Mouse (Mus musculus): ENCODE results near the gene Gdf2. TPM values are rescaled to one million over a fixed set of nuclear protein-coding genes. Genes with fewer than 3 reads are reported as not detected.

The Gdf2 gene
- polyA plus RNA-seq, 1 experiment from 2014 or later, result not detected

DNA sequence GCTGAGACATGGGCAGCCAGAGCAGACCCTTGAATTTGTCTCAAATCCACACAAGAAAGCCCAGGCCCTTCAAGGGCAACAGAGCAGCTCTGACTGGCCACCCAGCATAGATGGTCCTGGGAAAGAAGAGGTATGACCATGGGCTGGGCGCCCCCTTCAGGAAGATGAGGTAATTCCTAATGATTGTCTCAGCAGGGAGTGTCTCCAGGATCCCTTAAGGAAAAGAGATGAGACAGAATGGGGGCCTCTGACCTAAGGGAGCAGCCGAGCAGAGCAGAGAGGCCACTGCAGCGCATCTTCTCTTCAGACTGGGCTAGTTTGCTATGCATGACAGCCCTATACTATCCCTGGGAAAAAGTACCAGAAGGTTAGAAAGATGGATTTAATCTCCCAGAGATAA lies 27.1 kb upstream of the Gdf2 start:
- TF ChIP-seq CTCF (IDR thresholded peaks at IDR 0.05; ENCODE audit: low read depth), result peak; percentile 78
- ATAC-seq (replicated peaks; ENCODE audit: low FRiP score, low read depth), result peak; percentile 54
- H3K4me3 ChIP-seq (replicated peaks; ENCODE audit: low read depth, low read length), result no peak overlapping the region

DNA sequence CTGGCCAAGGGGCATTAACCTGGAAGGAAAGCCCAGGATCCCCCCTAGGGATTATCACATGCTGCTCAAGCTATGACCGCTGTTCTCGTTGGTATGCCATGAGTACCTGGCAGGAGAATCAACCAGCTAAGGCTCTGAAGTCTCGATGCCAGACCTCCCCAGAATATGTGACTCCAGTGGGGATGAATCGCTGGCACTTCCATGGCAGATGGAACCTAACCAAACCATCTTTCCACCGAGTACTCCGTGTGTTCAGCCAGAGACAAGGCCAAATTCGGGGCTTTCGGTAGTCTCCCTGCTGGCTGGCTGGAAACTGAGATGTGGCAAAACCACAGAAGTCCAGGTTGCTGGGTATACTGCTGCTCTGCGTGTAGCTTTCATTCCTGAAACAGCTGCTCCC lies 26.6 kb upstream of the Gdf2 start:
- Histone ChIP-seq H3K36me3 (ENCODE audit: insufficient read depth, low read length) (no peaks in the 10 kb centered on the region), H3K4me2 (ENCODE audit: low read length) (no peak overlapping the region), H3K9me3 (replicated peaks; ENCODE audit: low read length) (no peaks in the 10 kb centered on the region), H3K27me3 (ENCODE audit: insufficient read depth, low read length) (peaks cover 8% of the 10 kb centered on the region; the same call in 1 of the 2 replicates), H3K4me3 (replicated peaks; ENCODE audit: low read depth, low read length) (no peak overlapping the region), H3K9ac (ENCODE audit: low read depth, low read length) (no peak overlapping the region), H3K27ac (no peak overlapping the region), H3K4me1 (replicated peaks; ENCODE audit: insufficient read depth, low read length) (no peaks in the 10 kb centered on the region)
- ATAC-seq (replicated peaks; ENCODE audit: low FRiP score, low read depth) (no peak), DNase-seq (ENCODE audit: low spot score) (no peak)
- 89% methylated on average over 9 of the region's 9 CpGs for WGBS
- no peak for TF ChIP-seq CTCF (IDR thresholded peaks at IDR 0.05; ENCODE audit: low read depth)

More for the DNA sequence above, 27.1 kb upstream of the Gdf2 start:
- Histone ChIP-seq H3K36me3 (ENCODE audit: insufficient read depth, low read length) (no peaks in the 10 kb centered on the region), H3K9ac (ENCODE audit: low read depth, low read length) (no peak overlapping the region), H3K27ac (no peak overlapping the region), H3K27me3 (ENCODE audit: insufficient read depth, low read length) (peaks cover 5% of the 10 kb centered on the region; the same call in 1 of the 2 replicates), H3K4me2 (ENCODE audit: low read length) (no peak overlapping the region), H3K9me3 (replicated peaks; ENCODE audit: low read length) (no peaks in the 10 kb centered on the region), H3K4me1 (replicated peaks; ENCODE audit: insufficient read depth, low read length) (no peaks in the 10 kb centered on the region)
- DNase-seq (ENCODE audit: low spot score), result peak; percentile 79
- WGBS, result 14% methylated on average over 3 of the region's 3 CpGs

DNA sequence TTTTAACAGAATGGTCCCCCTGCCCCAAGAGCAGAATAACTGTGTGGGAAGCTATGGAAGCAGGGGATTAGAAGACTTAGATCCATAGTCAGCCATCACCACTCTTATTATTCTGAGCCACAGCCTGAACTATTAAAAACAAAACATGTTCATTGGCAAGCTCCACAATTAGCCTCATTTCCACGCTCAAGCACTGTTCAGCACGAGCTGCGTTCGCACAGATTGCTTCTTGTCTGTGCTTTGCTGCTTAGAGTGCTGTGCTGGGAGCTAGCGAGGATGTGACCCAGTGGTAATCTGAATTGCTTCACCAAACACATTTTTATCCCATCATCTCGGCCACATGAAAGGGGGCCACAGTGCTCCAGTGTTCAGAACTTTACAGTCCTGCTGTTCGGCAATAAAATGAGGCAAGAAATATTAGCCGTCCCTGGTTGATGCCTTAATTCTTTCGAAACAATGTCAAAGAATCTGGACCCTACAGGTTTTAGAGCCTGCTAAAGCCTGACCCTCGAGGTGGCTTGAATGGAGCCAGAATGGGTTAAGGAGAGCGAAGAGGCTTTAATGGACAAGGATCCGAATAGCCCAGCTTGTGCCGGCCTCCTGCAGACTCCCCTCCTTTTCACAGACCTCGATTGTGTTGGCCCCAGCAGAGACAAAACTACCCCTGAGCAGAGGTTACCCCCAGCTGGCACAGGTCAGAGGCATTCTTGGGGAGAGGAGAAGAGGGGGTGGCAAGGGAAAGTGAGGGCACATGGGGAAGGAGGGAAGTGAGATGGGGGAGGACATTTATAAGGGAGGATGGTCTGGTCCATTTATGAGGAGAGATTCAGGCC lies 19.9 kb upstream of the Gdf2 start:
- Histone ChIP-seq H3K4me1 (replicated peaks; ENCODE audit: insufficient read depth, low read length) (0 out of 2 replicates have a peak, but pooled peaks cover 3% of the 10 kb centered on the region), H3K4me2 (ENCODE audit: low read length) (no peak overlapping the region), H3K4me3 (replicated peaks; ENCODE audit: low read depth, low read length) (no peak overlapping the region), H3K27ac (no peak overlapping the region), H3K9ac (ENCODE audit: low read depth, low read length) (no peak overlapping the region), H3K9me3 (replicated peaks; ENCODE audit: low read length) (no peaks in the 10 kb centered on the region), H3K36me3 (ENCODE audit: insufficient read depth, low read length) (no peaks in the 10 kb centered on the region), H3K27me3 (ENCODE audit: insufficient read depth, low read length) (peaks cover 31% of the 10 kb centered on the region)
- TF ChIP-seq CTCF (IDR thresholded peaks at IDR 0.05; ENCODE audit: low read depth), result no peak
- ATAC-seq (replicated peaks; ENCODE audit: low FRiP score, low read depth), result no peak
- 37% methylated on average over 14 of the region's 14 CpGs for WGBS
- DNase-seq (ENCODE audit: low spot score), result no peak

DNA sequence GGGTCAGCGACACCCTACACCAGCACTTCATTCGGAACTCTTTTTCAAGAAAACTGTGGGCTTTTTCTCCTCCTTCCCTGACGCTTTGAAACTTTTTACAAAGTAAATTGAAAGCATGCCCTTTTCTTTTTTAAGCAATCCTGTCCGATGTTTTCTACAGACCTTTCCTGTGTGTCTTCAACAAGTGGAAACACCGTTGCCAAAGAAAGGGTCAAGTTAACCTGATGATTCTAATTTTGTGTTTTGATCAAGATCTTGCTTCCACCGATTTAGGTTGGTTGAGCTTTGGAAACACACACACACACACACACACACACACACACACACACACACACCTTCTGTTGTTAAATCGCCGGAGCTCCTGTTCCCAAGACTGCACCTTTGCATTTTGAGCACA lies 18.1 kb upstream of the Gdf2 start:
- Histone ChIP-seq H3K4me2 (ENCODE audit: low read length) (peak overlapping the region; percentile 96), H3K4me3 (replicated peaks; ENCODE audit: low read depth, low read length) (peak overlapping the region; percentile 51), H3K27me3 (ENCODE audit: insufficient read depth, low read length) (peaks cover 31% of the 10 kb centered on the region), H3K9ac (ENCODE audit: low read depth, low read length) (0 out of 2 replicates have a peak overlapping the region, but pooled peaks have one; percentile 37), H3K36me3 (ENCODE audit: insufficient read depth, low read length) (no peaks in the 10 kb centered on the region), H3K27ac (no peak overlapping the region), H3K4me1 (replicated peaks; ENCODE audit: insufficient read depth, low read length) (0 out of 2 replicates have a peak, but pooled peaks cover 3% of the 10 kb centered on the region), H3K9me3 (replicated peaks; ENCODE audit: low read length) (no peaks in the 10 kb centered on the region)
- ATAC-seq (replicated peaks; ENCODE audit: low FRiP score, low read depth) (no peak), DNase-seq (ENCODE audit: low spot score) (no peak)
- WGBS, result 16% methylated on average over 8 of the region's 8 CpGs
- no peak for TF ChIP-seq CTCF (IDR thresholded peaks at IDR 0.05; ENCODE audit: low read depth)

DNA sequence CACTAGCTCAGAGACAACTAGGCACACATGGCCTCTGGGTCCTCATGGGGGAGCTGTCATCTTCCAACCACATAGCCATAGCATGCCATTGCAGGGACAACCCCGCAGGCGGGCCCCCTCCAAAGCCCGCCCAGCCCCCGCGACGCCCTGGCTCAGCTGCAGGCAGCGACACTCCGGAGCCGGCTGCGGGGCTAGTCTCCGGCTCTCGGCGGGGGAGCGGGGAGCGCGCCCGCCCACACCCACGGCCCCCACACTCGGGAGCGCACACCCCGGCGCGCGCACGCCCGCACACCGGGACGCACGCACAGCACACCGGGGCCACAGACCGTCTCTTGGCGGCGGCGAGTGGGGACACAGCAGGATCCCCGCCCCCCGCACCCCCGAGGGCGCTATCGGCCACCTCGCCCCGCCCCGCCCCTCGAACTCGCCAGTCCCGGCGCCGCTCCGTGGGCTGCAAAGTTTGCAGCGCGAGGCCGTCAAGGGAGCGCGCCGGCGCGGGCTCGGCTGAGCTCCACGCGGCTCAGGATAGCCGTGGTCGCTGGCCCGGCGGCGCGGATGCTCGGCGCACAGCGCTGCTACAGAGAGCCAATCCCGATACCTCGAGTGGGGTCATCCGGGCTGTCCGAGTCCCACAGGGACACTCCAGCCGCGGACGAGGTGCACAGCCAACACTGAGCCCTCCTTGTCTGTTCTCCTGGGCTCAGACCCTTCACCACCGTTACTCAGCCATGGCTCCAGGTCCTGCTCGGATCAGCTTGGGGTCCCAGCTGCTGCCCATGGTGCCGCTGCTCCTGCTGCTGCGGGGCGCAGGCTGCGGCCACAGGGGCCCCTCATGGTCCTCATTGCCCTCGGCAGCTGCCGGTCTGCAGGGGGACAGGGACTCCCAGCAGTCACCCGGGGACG lies 17.4 kb upstream of the Gdf2 start, which contains the start of gene Gdf10:
TSS of gene Gdf10 (plus strand) at position 420 of the 903 bp plus-strand sequence.
- Histone ChIP-seq H3K27me3 (ENCODE audit: insufficient read depth, low read length) (peaks cover 29% of the 10 kb centered on the region), H3K4me2 (ENCODE audit: low read length) (peak within 1 kb of the TSS; percentile 96), H3K9ac (ENCODE audit: low read depth, low read length) (peak within 1 kb of the TSS; percentile 37), H3K9me3 (replicated peaks; ENCODE audit: low read length) (no peaks in the 10 kb centered on the region), H3K36me3 (ENCODE audit: insufficient read depth, low read length) (no peaks in the 10 kb centered on the region), H3K4me3 (replicated peaks; ENCODE audit: low read depth, low read length) (peak within 1 kb of the TSS; percentile 51), H3K4me1 (replicated peaks; ENCODE audit: insufficient read depth, low read length) (0 out of 2 replicates have a peak, but pooled peaks cover 3% of the 10 kb centered on the region), H3K27ac (no peak within 1 kb of the TSS)
- TF ChIP-seq CTCF (IDR thresholded peaks at IDR 0.05; ENCODE audit: low read depth), result no peak
- peak; percentile 68 for ATAC-seq (replicated peaks; ENCODE audit: low FRiP score, low read depth)
- under 1% methylated on average over 79 of the region's 85 CpGs for WGBS
- DNase-seq (ENCODE audit: low spot score), result peak; percentile 37

DNA sequence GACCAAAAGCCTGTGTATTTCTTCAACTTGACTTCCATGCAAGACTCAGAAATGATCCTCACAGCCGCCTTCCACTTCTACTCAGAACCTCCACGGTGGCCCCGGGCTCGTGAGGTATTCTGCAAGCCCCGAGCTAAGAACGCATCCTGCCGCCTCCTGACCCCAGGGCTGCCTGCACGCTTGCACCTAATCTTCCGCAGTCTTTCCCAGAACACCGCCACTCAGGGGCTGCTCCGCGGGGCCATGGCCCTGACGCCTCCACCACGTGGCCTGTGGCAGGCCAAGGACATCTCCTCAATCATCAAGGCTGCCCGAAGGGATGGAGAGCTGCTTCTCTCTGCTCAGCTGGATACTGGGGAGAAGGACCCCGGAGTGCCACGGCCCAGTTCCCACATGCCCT lies 9.0 kb upstream of the Gdf2 start:
- Histone ChIP-seq H3K9ac (ENCODE audit: low read depth, low read length) (no peak overlapping the region), H3K4me1 (replicated peaks; ENCODE audit: insufficient read depth, low read length) (no peaks in the 10 kb centered on the region), H3K9me3 (replicated peaks; ENCODE audit: low read length) (no peaks in the 10 kb centered on the region), H3K27me3 (ENCODE audit: insufficient read depth, low read length) (peaks cover 7% of the 10 kb centered on the region; the same call in 1 of the 2 replicates), H3K4me3 (replicated peaks; ENCODE audit: low read depth, low read length) (no peak overlapping the region), H3K4me2 (ENCODE audit: low read length) (no peak overlapping the region), H3K36me3 (ENCODE audit: insufficient read depth, low read length) (no peaks in the 10 kb centered on the region), H3K27ac (no peak overlapping the region)
- ATAC-seq (replicated peaks; ENCODE audit: low FRiP score, low read depth), result no peak
- TF ChIP-seq CTCF (IDR thresholded peaks at IDR 0.05; ENCODE audit: low read depth), result no peak
- no peak for DNase-seq (ENCODE audit: low spot score)
- 45% methylated on average over 17 of the region's 17 CpGs for WGBS
